Mouse (Mus musculus): ENCODE measurements at regions not wholly inside any gene's neighbourhood (a gene's known extent, or its start where the extent isn't known, plus 50 kb on each side); places are given as distances from the start of the nearest gene placed in this dataset.

DNA sequence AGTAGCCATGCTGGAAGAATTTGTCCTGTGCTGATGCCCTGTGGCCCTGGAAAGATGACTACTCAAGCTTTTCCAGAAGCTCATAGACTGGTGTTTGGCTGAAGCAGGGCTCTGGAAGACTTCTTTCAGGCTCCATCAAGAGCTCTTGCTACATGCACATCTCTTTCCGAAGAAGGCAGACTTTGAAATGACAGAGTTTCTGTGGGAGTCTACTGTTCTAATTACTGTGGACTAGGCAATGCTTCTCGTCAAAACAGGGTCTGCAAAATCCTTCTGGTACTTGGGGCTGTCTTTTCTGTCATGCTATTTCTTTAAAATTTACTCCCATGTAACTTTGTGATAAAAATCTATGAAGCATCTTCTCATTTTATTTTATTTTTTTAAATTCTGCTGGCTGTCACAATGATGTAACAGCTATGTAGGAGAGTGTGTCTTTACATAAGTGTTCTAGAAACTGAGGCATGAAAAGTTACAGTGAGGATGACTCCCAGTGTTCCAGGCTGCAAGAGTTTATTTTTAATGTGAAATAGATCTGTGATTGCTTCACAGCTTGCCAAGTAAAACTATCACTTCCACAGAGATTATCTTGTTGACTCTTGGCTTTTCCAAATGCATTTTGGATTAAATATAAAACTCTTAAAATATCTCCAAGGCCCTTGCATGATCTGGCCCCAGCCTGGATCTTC, 244.9 kb upstream of the Nmur2 start:
- DNase-seq = no peak

DNA sequence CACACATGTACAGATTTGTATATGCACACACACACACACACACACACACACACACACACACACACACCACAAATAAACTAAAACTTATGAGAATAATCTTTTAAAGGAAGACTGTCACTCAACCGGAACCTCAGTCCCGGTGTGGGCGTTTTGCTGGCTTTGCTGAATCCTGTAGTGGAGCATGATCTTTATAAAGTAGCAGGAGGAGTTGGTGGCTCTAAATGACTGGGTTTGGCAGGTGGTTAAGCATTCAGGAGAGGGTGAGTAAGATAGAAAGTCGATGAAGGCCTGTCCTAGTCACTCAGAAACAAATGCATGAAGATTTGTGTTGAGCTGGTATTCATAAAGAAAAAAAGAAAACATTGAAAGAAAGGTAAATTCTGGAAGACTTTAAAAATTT, 240.4 kb upstream of the Nmur2 start:
- no peak for DNase-seq

DNA sequence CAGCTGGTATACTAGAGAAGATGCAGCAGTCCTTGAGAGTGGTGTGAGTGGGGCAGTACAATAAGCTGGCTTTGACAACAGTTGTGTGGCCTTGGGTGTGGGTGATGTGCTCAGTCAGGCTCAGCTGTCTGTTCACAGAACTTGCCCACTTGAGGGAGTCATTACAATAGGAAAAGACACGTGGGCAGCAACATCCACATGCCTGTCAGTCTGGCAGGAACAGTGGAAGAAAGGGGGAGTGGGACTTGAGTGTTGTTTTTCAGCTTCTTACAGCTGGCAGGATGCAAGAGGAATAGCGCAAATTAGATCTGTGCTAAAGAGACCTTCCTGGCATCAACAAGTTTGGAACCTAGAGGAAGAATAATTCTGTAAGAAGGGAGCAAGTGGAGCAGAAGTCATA, 239.4 kb upstream of the Nmur2 start:
- no peak for DNase-seq

DNA sequence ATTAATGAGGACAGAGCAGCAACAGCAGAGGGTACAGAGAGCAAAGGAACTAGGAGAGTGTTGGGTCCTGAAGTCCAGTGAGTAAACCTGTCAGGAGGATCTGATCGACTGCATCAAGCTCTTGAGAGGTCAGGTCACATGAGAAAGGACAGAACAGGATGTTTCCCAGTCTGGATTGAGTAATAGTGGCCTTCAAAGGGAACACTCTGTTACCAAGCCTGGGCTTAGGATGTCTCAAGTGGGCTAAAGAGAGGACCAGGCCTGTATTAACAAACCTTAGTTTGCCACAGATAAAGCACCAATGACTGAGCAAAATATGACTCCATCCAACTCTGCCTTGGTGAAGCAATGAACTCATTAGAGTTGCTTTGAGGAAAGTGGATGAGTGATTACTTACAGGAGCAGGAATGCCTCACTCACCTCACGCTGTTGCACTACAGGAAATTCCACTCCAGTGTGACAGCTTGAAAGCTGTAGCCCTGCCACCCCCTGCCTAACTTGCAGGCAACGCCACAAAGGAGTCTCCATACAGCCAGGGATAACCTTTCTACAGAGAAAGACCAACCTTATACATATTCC, 229.2 kb upstream of the Nmur2 start:
- no peak for DNase-seq

DNA sequence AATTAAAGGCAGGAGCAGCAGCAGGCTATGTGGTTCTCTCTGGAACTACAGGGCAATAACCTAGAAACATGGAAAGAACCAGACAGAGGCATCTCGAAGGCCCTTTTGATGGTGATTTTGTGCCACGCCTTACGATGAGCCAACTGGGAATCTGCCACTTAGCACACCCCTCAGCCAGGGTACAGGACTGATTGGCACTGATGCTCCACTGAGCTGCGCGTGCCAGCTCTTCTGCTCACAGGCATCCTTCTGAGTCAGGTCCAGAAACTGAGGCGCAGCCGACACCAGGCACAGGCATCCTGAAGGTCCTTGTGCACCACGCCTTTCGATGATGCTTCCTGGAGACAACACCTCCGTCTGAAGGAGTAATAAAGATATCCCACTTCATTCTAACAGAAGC, 221.9 kb upstream of the Nmur2 start:
- no peak for DNase-seq

DNA sequence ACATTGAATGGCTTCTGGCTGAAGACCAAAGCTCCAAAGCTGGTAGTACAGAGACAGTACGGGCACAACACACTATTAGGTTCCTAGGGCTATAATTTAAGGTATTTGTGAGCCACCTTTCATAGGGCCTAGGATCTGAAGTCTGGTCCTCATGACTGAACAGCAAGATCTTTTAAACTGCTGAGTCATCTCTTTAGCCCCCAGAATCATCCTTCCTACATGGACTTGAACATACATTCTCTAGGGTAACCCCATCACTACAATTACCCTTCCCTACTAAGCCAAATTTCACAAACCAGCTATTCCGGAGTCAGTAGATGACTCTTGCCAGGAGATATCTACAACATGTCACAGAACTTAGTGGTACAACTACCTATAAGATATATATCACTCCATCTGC, 215.5 kb upstream of the Nmur2 start:
- DNase-seq = no peak

DNA sequence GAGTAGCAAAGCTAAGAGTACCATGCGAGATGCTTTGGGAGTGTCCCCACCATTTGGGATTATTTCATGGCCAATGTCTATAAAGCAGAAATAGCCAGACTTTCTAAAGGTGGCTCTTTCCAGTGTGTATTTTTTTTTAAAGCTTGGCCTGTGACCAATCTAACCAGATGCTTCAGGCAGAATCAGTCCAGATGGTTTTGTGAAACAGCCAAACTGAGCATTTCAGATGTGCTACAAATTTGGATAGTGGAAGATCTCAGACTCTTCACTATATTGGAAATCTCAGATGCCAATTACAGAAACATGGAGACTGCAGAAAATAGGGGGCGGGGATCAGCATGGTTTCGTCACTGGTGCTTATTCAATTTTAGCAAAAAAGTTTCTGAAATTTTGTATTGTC, 213.6 kb upstream of the Nmur2 start:
- no peak for DNase-seq

DNA sequence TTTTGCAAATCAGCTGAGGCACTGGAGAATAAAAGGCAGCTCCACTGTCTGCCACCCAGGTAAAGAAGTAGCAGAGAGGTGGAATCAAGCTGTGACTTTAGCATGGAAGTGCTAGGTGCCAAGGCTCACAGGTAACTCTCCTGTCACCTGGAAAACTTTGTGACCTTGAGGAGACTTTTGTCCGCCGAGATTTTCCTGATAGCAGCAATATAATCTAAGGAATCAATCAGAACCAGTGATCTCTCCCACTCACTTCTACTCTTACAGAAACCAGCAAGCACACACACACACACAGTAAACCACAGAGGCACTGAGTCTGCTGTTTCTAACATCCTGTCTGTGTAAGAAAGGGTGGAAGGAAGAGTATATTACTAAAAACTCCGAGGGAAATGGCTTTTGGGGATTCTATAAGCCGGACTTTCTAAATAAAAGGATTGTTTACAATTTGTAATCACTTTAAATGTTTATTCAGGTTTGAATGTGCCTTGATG, 206.6 kb upstream of the Nmur2 start:
- no peak for DNase-seq

DNA sequence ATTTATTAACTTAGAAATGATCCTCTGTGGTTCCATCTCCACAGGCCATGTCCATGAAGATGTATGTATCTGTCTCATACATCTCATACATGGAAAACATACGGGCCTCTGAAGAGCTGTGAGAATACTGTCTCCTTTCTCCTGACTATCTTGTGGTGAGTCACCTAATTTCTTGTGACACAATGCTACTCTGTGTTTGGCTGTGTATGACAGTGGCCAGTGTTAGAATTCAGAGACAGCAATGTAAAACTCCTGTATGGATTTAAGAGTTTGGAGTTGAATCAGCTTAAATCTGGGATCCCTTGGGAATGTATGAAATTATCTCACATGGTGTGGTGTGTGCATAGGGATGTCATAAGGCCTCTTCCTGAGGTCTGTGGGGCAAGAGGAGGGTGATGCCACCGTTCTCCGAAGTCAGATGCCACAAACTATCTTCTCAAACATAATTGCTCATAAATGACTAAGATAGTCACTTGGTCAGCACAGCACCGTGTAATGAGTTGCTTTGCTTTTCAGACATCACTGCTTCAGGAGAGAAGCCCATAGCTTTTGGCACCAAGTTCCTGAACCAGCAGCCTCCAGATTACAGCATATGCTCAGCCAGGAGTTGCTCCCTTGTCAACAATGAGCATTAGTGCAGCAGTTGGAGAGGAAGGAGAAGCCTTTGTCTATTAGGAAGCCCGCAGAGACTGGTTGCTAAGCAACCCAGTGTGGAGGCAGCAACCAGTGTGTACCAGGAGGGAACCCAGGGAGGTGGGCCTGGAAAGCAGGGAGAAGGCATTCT, 205.9 kb upstream of the Nmur2 start:
- peak; percentile 74 to 80 for DNase-seq

DNA sequence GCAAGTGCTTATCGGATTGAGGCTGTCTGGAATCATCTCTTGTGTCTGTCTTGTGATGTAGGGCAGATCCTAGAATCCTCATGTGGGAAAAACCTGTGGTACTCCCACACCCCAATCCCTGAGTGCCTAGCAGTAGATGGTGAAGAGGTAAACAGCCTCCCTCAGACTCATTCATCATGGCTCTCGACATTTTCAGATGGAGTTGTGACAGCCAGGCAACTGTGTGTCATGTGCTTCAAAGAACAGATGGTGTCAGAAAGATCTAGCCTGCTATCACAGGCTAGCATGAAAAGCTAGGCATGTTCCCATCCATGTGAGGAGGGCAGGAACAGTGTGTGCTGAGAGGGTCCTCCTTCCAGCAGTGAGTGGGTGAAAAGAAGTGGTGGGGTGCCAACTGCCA, 204.1 kb upstream of the Nmur2 start:
- peak; percentile 46 to 57 for DNase-seq

DNA sequence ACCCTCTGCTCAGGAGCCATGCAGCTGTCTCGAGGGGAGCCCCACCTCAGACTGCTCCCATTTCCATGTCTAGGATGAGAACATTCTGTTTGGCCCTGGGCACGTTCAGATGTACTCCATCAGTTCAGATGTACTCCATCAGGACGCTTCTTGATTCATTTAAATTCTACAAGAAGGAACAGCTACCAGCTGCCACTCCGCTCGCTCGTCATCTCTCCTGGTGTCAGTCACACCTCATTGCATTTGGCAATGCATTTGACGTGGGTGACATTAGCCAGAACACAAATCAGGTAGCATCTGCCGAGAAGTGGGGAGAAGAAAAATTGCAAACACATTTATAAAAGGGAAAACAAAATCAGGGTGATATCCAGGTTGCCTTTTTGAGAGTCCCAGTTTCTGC, 202.6 kb upstream of the Nmur2 start:
- peak; percentile 19 to 35 for DNase-seq

DNA sequence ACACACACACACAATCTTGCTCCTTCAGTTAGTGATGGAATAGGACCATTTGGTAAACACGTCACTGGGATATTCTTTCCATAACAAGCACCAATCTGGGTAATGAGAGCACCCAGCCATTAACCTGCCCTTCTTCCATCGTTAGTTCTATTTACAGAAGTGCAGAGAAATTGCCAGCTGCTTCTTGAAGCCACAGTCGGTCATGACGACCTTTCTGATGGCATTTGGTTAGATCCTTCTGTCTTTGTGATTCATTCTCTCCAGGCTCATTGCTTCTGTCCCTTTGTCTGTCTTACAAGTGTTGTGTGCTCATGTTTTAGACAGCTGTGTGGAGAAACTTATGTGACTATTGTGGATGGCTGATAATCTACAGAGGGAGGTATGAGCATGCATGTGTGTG, 197.9 kb upstream of the Nmur2 start:
- no peak for DNase-seq

DNA sequence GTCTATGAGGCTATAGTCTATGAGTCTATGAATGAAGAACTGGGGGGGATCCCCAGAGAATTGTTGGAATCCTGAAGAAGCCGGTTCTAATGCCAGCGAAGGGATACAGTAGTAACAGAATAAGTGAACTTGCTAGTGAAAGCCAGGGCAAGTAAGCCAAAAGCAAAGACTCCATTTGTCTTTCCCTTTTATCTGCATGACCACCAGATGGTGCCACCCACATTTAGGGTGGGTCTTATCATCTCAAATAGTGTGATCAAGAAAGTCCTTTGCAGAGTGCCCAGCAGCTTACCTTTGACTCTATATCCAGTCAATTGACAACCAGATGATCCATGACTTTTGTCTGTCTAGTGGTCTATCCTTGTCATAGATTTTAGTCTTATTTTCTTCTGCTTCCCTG, 184.2 kb upstream of the Nmur2 start:
- no peak for DNase-seq

DNA sequence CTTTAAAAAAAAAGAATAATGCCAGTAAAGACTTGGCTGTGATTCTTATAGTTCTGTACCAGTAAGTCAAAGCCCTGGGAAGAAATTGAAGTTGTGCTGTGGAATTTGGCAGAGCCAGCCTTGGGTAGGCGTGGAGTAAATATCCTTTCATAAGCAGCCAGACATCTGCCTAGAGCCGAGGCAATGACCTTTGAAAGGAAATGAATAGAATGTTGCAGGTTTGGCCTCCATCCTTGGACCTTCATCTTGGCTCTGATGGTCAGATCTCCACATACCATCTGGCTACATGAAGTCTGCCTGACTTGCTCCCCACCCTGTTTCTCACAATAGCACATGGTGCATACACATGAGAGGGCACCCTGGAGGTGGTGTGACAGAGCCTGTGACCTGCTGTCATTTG, 174.9 kb upstream of the Nmur2 start:
- peak in 1 of 2 experiments; percentile 9 for DNase-seq

DNA sequence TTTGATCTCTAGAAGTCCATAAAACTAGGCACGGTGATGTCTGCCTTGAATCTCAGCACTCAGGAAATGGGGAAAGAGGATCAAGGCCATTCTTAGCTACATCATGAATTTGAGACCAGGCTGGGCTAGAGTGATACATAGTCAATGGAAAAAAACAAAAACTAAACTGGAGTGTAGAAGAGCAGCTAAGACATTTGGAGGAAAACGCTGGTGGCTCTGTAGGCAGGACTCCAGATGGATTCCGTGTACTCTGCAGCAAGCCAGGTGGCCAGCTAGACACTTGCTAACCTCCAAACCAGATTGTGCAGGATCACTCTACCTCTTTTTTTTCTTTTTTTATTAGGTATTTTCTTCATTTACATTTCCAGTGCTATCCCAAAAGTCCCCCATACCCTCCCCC, 161.0 kb upstream of the Nmur2 start:
- no peak for DNase-seq

DNA sequence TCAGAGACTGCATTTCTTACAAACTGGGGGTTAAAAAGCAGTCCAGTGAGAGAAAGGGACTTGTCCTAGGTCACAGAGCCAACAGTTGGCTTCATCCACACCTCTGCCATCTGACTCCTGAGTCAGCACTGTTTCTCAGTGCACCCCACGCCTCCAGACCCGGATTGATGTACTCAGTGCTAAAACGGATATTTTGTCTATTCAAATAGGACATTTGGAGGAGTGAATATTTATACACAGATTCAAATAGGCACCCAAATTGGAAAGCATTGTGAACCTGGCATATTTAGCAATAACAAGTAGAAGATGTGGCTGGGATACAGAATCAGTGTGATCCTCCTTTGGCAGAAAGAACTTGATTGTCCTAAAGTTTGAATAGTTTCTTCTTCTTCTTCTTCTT, 154.5 kb upstream of the Nmur2 start:
- peak; percentile 20 to 27 for DNase-seq

DNA sequence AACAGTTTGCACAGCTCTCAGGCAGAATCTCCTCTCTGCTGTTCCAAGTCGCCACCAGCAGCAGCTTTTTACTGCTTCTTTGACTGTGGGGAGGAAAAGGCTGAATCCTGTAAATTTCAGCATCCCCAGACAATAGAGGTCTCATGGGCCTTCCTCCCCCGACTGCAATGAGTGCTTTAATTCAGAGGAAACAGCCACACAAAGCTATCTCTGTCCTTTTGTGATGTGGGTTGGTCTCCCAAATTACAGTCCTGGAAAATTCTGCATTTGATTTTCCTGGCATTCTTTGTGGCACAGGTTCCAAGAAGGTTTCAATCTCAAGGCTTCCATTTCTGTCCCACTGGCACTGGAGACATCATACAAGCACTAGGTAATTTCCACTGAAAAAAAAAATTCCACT, 152.6 kb upstream of the Nmur2 start:
- no peak for DNase-seq

DNA sequence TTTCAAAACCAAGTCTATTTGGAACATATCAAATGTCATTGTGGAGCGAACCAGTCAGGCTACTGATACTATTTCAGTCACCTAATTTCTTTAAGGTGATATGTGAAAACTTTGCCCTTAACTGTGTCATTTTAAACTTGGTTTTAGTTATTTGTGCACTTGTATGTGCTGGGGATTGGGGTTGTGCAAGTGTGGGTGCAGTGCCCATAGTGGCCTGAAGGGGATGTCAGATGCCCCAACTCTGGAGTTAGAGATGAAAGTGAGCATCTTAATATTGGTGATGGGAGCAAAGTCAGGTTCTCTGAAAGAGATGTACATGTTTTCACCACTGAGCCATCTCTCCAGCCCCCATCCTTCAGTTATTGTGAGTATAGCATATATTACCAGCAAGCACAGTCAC, 133.1 kb upstream of the Nmur2 start:
- DNase-seq = no peak

DNA sequence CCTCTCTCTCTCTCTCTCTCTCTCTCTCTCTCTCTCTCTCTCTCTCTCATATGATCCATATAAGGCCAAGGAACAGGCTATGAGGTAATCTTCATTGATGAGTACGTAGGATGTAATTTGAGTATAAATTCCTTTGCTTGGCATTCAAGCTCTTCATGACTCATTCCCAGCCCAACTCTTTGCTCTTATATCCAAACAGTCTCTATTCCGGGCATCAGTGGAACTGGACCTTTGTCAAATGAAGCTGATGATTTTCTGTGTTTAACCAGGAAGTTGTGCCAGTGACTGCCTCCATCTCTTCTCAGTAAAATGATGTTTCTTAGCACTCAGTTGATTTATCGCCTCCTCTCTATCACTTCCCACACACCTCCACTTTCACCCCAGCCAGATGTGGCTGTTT, 132.4 kb upstream of the Nmur2 start:
- no peak for DNase-seq

DNA sequence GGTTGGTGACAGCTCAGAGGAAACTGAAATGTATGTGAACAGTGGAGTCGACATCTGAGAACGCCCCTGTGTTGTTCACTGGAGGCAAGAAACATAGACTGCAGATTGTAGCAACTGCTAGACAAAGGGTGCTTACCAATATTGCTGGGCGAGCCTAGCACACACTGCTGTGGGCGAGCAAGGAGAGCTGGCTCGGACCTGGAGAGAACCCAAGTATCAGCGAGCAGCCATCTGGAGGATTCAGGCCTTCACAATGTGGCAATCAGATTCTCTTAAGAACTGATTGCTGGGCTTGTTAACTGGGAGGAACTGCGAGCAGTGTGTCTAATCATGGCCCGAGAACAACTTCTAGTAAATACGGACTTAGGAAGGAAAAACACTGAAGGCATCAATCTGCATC, 128.8 kb upstream of the Nmur2 start:
- peak; percentile 56 to 64 for DNase-seq

DNA sequence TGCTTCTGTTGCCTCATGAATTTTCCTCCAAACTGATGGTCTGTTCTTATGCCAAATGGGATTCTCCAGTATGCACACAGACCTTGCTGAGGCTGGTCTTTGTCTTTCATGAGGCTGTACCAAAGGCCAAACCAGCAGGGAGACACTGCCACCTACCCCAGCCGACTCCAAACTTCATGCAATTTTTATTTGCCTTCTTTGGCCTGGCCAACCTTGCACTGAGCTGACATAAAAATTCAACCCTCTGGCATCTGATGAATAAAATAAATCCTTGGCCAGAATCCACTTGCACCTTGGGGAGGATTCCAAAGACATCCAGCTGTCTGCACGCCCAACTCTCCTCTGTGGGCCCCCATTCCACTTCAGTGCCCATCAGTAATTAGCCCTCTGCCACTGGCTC, 126.0 kb upstream of the Nmur2 start:
- DNase-seq = no peak

DNA sequence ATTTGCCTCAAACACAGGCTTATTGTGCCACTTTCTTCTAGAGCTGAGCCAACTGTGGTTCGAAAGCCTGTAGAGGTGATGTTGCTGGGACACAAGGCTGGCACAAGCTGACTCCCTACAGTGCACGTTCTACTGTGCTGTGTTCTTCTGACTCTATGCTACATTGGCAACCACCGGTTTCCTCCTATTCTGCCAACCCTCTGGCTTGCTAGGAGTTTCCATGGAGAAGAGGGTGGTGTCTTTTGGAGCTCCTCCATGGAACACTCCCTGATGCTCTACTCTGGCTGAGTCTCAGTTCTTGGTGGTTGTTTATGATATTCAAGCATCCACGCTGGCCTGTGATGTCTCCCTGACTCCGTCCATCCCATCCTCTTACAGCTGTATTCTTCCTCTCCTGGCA, 124.9 kb upstream of the Nmur2 start:
- DNase-seq = peak; percentile 51 to 54

DNA sequence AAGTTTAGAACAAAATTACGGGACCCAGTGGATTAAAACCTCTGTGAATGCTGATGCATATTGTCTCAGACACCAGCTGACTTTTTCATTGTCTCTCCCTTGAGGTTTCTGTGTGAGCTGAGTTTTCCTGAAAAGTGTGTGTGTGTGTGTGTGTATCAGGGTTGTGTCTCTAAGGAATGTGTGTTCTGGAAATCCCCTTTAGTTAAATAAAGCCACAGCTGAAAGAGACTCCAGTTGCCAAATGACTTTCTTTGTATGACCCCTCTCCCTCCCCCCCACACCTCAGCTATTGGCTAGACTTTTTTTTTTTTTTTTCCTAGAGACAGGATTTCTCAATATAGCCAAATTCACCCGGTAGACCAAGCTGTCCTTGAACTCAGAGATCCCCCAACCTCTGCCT, 119.5 kb upstream of the Nmur2 start:
- DNase-seq = no peak
